8 mouse cellular contexts compared by ENCODE assay signal in the genomic region with DNA sequence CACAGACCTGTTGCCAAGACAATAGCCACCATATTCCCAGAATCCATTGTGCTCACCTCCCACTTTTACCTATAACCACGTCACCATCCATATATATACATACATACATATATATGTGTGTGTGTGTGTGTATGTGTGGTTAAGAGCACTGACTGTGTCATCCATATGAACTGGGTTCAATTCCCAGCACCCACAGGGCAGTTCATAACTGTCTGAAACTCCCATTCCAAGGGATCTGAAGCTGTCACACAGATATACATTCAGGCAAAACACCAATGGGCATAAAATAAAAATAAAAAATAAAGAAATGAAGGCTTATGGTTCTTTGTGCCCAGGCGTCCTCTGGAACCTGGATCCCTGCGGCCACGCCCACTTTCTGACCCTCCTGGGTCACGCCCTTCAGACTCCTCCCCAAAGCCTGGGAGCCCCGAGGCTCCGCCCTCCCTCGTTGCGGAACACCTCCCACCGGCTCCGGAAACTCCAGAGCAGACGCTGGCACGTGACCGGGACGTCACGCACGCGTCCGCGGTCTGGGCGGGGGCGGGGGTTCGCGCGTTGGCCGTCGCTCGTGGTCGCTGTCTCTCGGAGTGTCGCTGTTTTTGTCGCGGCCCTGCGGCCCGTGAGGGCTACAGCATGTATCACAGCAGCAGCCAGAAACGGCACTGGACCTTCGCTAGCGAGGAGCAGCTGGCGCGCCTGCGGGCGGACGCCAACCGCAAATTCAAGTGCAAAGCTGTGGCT. TPM values are rescaled to one million over a fixed set of nuclear protein-coding genes. Genes with fewer than 3 reads are reported as not detected.
A peak's percentile ranks its signal among the peaks of the same experiment; 100 is the strongest.
DNase-seq lines count a peak whose midpoint lies in the region; ATAC-seq and TF ChIP-seq lines count a peak whose summit lies in the region.

A gene (plus strand): TSS at position 506 of the 741 bp plus-strand sequence.

- H3K4me2 ChIP-seq in forebrain, postnatal 0 days (ENCODE audit: low read depth): peak within 1 kb of the TSS; percentile 90
- H3K4me2 ChIP-seq in lung, embryonic 15.5 days: peak within 1 kb of the TSS; percentile 65

- H3K27ac ChIP-seq in MEL (ENCODE audit: control insufficient read depth, low read depth, low read length): peak within 1 kb of the TSS; percentile 40
- peak within 1 kb of the TSS; percentile 50 for H3K27ac ChIP-seq in cerebellum, adult 2 months (ENCODE audit: insufficient read depth, low read length)
- peak within 1 kb of the TSS; percentile 81 for H3K27ac ChIP-seq in forebrain, postnatal 0 days (ENCODE audit: low read depth, low read length)
- H3K27ac ChIP-seq in lung, embryonic 15.5 days: peak within 1 kb of the TSS; percentile 84

- H3K9me3 ChIP-seq in MEL (replicated peaks; ENCODE audit: insufficient read depth, low read length): no peaks in the 10 kb centered on the region
- H3K9me3 ChIP-seq in forebrain, postnatal 0 days (ENCODE audit: low read length): no peaks in the 10 kb centered on the region
- H3K9me3 ChIP-seq in lung, embryonic 15.5 days: no peaks in the 10 kb centered on the region

- TF ChIP-seq EP300 in MEL (IDR thresholded peaks at IDR 0.05; ENCODE audit: low read depth in 1 of 2, low read length in 2 of 2): 0 out of 4 replicates have a peak, but pooled peaks of 1 of the 2 experiments have one; percentile 26

- H3K79me2 ChIP-seq in MEL (ENCODE audit: control insufficient read depth, insufficient read depth, low read length, poor library complexity): peaks cover 15% of the 10 kb centered on the region

- no peaks in the 10 kb centered on the region for H3K27me3 ChIP-seq in MEL (ENCODE audit: control insufficient read depth in 1 of 2, insufficient read depth in 2 of 2, low read length in 2 of 2)
- H3K27me3 ChIP-seq in cerebellum, adult 2 months (ENCODE audit: control insufficient read depth, insufficient read depth, low read length): no peaks in the 10 kb centered on the region
- no peaks in the 10 kb centered on the region for H3K27me3 ChIP-seq in forebrain, postnatal 0 days (ENCODE audit: insufficient read depth, low read length)
- H3K27me3 ChIP-seq in lung, embryonic 15.5 days: no peaks in the 10 kb centered on the region

- DNase-seq in MEL (ENCODE audit: low read depth, low spot score): peak; percentile 93
- DNase-seq in cerebellum, adult 2 months: peak; percentile 91 to 93
- DNase-seq in forebrain, postnatal 0 days: peak; percentile 95
- DNase-seq in heart, postnatal 4 days: peak; percentile 94
- DNase-seq in layer of hippocampus, adult 8-10 months (ENCODE audit: low spot score in 2 of 2): peak; percentile 90 to 92
- peak; percentile 85 for DNase-seq in ovary, adult 18-20 months (ENCODE audit: low spot score)
- DNase-seq in thymus, postnatal 0 days (ENCODE audit: low spot score): peak; percentile 86

- 1% methylated on average over 44 of the region's 44 CpGs for WGBS in cerebellum, adult 2 months
- whole genome bisulfite sequencing in forebrain, postnatal 0 days: 1% methylated on average over 44 of the region's 44 CpGs
- 1% methylated on average over 44 of the region's 44 CpGs for WGBS in lung, embryonic 15.5 days

- H3K4me1 ChIP-seq in MEL (ENCODE audit: control insufficient read depth in 1 of 2, insufficient read depth in 2 of 2, low read length in 2 of 2): peaks cover 3 to 8% of the 10 kb centered on the region in 2 experiments; a peak in 2 of 4 replicates
- H3K4me1 ChIP-seq in cerebellum, adult 2 months (ENCODE audit: control insufficient read depth, insufficient read depth, low read length): no peaks in the 10 kb centered on the region
- H3K4me1 ChIP-seq in forebrain, postnatal 0 days (ENCODE audit: insufficient read depth): peaks cover 4% of the 10 kb centered on the region; the same call in 1 of the 2 replicates
- H3K4me1 ChIP-seq in lung, embryonic 15.5 days: 0 out of 2 replicates have a peak, but pooled peaks cover 8% of the 10 kb centered on the region

- H3K9ac ChIP-seq in MEL (ENCODE audit: control insufficient read depth, low read depth, low read length, poor library complexity, severe bottlenecking): peak within 1 kb of the TSS; percentile 80
- H3K9ac ChIP-seq in forebrain, postnatal 0 days: peak within 1 kb of the TSS; percentile 94
- peak within 1 kb of the TSS; percentile 87 for H3K9ac ChIP-seq in lung, embryonic 15.5 days

- H3K4me3 ChIP-seq in MEL (ENCODE audit: control insufficient read depth in 1 of 2, insufficient read depth in 1 of 2, low read depth in 2 of 2, low read length in 2 of 2): peak within 1 kb of the TSS; percentile 75 to 84
- peak within 1 kb of the TSS; percentile 77 for H3K4me3 ChIP-seq in cerebellum, adult 2 months (replicated peaks; ENCODE audit: insufficient read depth, low read depth, low read length)
- peak within 1 kb of the TSS; percentile 95 for H3K4me3 ChIP-seq in forebrain, postnatal 0 days (ENCODE audit: low read depth, low read length)
- peak within 1 kb of the TSS; percentile 85 for H3K4me3 ChIP-seq in lung, embryonic 15.5 days

- no peak for TF ChIP-seq CTCF in MEL (IDR thresholded peaks at IDR 0.05 in 2 of 3, conservative IDR thresholded peaks at IDR 0.05 in 1 of 3; ENCODE audit: control insufficient read depth in 1 of 3, insufficient read depth in 1 of 3, low read depth in 2 of 3, low read length in 3 of 3, poor library complexity in 1 of 3, severe bottlenecking in 1 of 3)
- no peak for TF ChIP-seq CTCF in cerebellum, adult 2 months (IDR thresholded peaks at IDR 0.05; ENCODE audit: borderline replicate concordance, insufficient read depth, low read depth, low read length)
- no peak; the same call in none of the 2 replicates for TF ChIP-seq CTCF in forebrain, postnatal 0 days (IDR thresholded peaks at IDR 0.05; ENCODE audit: low read depth)

- ATAC-seq in forebrain, postnatal 0 days: peak; percentile 99
- peak; percentile 98 for ATAC-seq in lung, embryonic 15.5 days (ENCODE audit: borderline replicate concordance, extremely low read depth, low FRiP score, low TSS enrichment)

- peaks cover 10% of the 10 kb centered on the region in 2 experiments for H3K36me3 ChIP-seq in MEL (ENCODE audit: control insufficient read depth in 1 of 2, insufficient read depth in 2 of 2, low read length in 2 of 2)
- H3K36me3 ChIP-seq in forebrain, postnatal 0 days (ENCODE audit: insufficient read depth): peaks cover 7% of the 10 kb centered on the region; the same call in 1 of the 2 replicates
- H3K36me3 ChIP-seq in lung, embryonic 15.5 days: peaks cover 22% of the 10 kb centered on the region

- TF ChIP-seq POLR2A in MEL (IDR thresholded peaks at IDR 0.05; ENCODE audit: control insufficient read depth in 1 of 2, insufficient read depth in 1 of 2, low read depth in 1 of 2, low read length in 2 of 2, poor library complexity in 1 of 2): peak; percentile 64 to 81; a peak in 2 of 4 replicates
- peak; percentile 81 for TF ChIP-seq POLR2A in cerebellum, adult 2 months (IDR thresholded peaks at IDR 0.05; ENCODE audit: borderline replicate concordance, insufficient read depth, low read length)

- no peak for TF ChIP-seq RAD21 in MEL (IDR thresholded peaks at IDR 0.05; ENCODE audit: low read depth, low read length)

TF ChIP-seq in MEL, 35 proteins besides CTCF, POLR2A, EP300 and RAD21 (continues in another document):
- TF ChIP-seq RCOR1 (IDR thresholded peaks at IDR 0.05; ENCODE audit: low read depth, low read length): no peak
- no peak for TF ChIP-seq GABPA (IDR thresholded peaks at IDR 0.05; ENCODE audit: low read depth, low read length)
- TF ChIP-seq ZNF384 (IDR thresholded peaks at IDR 0.05; ENCODE audit: low read depth, low read length): no peak
- TF ChIP-seq HCFC1 (IDR thresholded peaks at IDR 0.05; ENCODE audit: low read depth, low read length): peak; percentile 82
- TF ChIP-seq SIN3A (IDR thresholded peaks at IDR 0.05; ENCODE audit: low read length): peak; percentile 52; the same call in 1 of the 2 replicates
- no peak for TF ChIP-seq TAL1 (IDR thresholded peaks at IDR 0.05; ENCODE audit: low read length)
- TF ChIP-seq BHLHE40 (IDR thresholded peaks at IDR 0.05; ENCODE audit: borderline replicate concordance, low read depth, low read length): peak; percentile 96
- TF ChIP-seq GATA1 (IDR thresholded peaks at IDR 0.05; ENCODE audit: low read depth, low read length): no peak
- no peak for TF ChIP-seq CHD1 (IDR thresholded peaks at IDR 0.05; ENCODE audit: low read depth, low read length)
- peak; percentile 72; the same call in 1 of the 2 replicates for TF ChIP-seq MXI1 (IDR thresholded peaks at IDR 0.05; ENCODE audit: low read depth, low read length)
- TF ChIP-seq ZC3H11A (IDR thresholded peaks at IDR 0.05; ENCODE audit: low read depth, low read length): no peak
- TF ChIP-seq KAT2A (conservative IDR thresholded peaks at IDR 0.05; ENCODE audit: low read depth, low read length): no peak; the same call in 1 of the 2 replicates
- no peak for TF ChIP-seq SMC3 (IDR thresholded peaks at IDR 0.05; ENCODE audit: low read depth, low read length)
- TF ChIP-seq MYC (IDR thresholded peaks at IDR 0.05; ENCODE audit: low read depth, low read length): 0 out of 2 replicates have a peak, but pooled peaks have one; percentile 55
- TF ChIP-seq USF2 (IDR thresholded peaks at IDR 0.05; ENCODE audit: borderline replicate concordance in 1 of 2, insufficient read depth in 1 of 2, low read depth in 1 of 2, low read length in 2 of 2): peak; percentile 57 to 88; a peak in 3 of 4 replicates
- peak; percentile 99 for TF ChIP-seq MAZ (IDR thresholded peaks at IDR 0.05; ENCODE audit: low read depth, low read length)
- TF ChIP-seq MEF2A (IDR thresholded peaks at IDR 0.05; ENCODE audit: extremely low read depth, insufficient replicate concordance, low read depth, low read length, poor library complexity, severe bottlenecking): 0 out of 2 replicates have a peak, but pooled peaks have one; percentile 39
- no peak for TF ChIP-seq ZKSCAN1 (IDR thresholded peaks at IDR 0.05; ENCODE audit: low read depth, low read length)
- TF ChIP-seq MYB (IDR thresholded peaks at IDR 0.05; ENCODE audit: low read depth, low read length): no peak
- TF ChIP-seq NRF1 (IDR thresholded peaks at IDR 0.05; ENCODE audit: insufficient read depth, low read depth, low read length, poor library complexity, severe bottlenecking): peak; percentile 46; the same call in 1 of the 2 replicates

RNA-seq across cellular contexts. Expression of the gene that starts here (rescaled TPM):
- total RNA-seq in MEL (2012; rRNA removed): 61.8 and 77.3 TPM in 2 replicates
- 100 to 1,000 TPM in 1 of 2 experiments, not detected in 1; 101 TPM for polyA plus RNA-seq in MEL (2012; ENCODE audit: insufficient read depth in 1 of 2, insufficient read length in 2 of 2, low read depth in 1 of 2, low replicate concordance in 2 of 2, missing spikeins in 1 of 2)
- 60.2 and 62.5 TPM in 2 replicates for polyA plus RNA-seq in cerebellum, adult 2 months (2012; rRNA removed)
- total RNA-seq in forebrain, postnatal 0 days (2014; rRNA removed): 34.4 and 36.7 TPM in 2 replicates
- 73.8 and 85.1 TPM in 2 replicates for polyA plus RNA-seq in forebrain, postnatal 0 days (2015; fragmentation: Nextera tagmentation; extraction: Ambion mirVana)
- 10 to 100 TPM; 28.5 to 32.3 TPM for total RNA-seq in heart, postnatal 4 days (2021)
- total RNA-seq in layer of hippocampus, adult 8-10 months (2022): 10 to 100 TPM; 59.8 to 70.8 (median 61.4) TPM
- polyA plus RNA-seq in lung, embryonic 15.5 days (2015; fragmentation: Nextera tagmentation; extraction: Ambion mirVana): 78.0 and 78.9 TPM in 2 replicates
- 124 and 129 TPM in 2 replicates for polyA plus RNA-seq in thymus, postnatal 0 days (2015; fragmentation: Nextera tagmentation; extraction: Ambion mirVana)

Comparison
In these comparisons a context has a peak if more than half of its experiments do, and no peak if none do; other contexts are left out.
1. Peak in every context shown above with its lines: DNase-seq, ATAC-seq, H3K4me3 ChIP-seq and H3K27ac ChIP-seq.